Mouse (Mus musculus) gonadal fat pad, adult 2 months (tissue): ENCODE data around the gene Mpig6b. TPM values are rescaled to one million over a fixed set of nuclear protein-coding genes. Genes with fewer than 3 reads are reported as not detected.

Experiments
- DNase-seq: peaks from one replicate; pipeline ENCODE4 v3.0.0-alpha.2; 2012; ENCODE audit warnings: low read depth
- polyA plus RNA-seq: library from polyadenylated mRNA; depleted of rRNA; stranded (reverse); fragments of >200 nt; gene quantifications from 2 replicates; pipeline ENCODE4 v1.2.3, GENCODE M21; 2012

The Mpig6b gene
- polyA plus RNA-seq, 1 experiment = 1.5 TPM

- no peak for DNase-seq
These were observed 6.8 kb downstream of the Mpig6b start, which contains the start of gene Ddah2 for GRCm38 (mm10) chr17:35058911-35059892. Gene Ddah2, plus strand, starts transcription at chr17:35059035.

DNA sequence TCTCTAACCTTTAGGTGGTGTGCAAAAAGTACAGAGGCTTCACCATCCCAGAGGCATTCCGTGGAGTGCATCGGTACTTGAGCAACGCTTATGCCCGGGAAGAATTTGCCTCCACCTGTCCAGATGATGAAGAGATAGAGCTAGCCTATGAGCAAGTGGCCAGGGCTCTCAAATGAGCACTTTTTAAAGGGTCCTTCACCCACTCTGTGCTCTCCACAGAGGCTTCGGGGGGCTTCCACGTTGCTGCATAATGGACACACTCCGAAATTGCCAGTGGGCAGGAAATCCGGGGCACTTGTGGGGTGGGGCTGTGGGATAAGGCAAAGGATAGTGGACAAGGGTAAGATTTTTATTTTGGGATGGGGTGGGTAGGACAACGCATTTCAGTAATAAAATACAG lies 7.7 kb downstream of the Mpig6b start:
- DNase-seq = no peak

DNA sequence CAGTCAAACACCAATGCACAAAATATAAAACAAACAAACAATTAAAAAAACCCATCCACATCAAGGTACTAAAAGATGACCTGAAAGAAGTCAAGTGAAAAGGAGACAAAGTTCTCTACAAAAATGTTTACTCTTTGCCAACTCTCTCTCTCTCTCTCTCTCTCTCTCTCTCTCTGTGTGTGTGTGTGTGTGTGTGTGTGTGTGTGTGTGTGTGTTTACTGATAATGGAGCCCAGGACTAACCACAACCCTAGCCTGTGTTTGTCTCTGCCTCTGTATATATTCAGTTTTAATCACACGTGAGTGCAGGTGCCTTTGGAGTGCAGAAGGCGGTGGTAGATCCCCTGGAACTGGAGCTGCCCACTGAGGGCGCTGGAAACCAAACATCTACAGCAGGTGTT lies 8.9 kb downstream of the Mpig6b start:
- DNase-seq = no peak

- no peak for DNase-seq
These were observed 10.1 kb downstream of the Mpig6b start for GRCm38 (mm10) chr17:35055691-35056495.

DNA sequence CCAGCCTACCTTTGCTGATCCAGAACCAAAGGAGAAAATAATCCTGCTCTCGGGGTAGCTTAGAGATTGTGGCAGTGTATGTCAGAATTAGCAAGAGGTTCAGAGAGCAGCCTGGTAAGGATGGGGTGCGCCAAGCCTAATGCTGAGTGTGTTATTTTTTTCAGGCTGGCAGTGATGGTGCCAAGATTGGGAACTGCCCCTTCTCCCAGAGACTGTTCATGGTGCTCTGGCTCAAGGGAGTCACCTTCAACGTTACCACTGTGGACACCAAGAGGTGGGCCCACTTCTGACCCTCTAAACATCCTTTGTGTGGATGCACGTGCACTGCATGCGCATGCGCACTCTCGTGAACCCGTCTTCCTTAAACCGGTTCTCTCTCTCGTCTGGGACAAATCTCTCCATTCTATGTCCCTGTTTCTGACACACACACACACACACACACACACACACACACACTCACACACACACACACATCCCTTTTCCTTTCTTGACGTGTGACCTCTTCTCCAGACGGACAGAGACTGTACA lies 13.6 kb downstream of the Mpig6b start:
- DNase-seq = no peak

GRCm38 (mm10) chr17:35051156-35052086 lies 14.6 kb downstream of the Mpig6b start:
- DNase-seq = no peak

GRCm38 (mm10) chr17:35050126-35050750 lies 15.7 kb downstream of the Mpig6b start:
- DNase-seq = no peak

DNA sequence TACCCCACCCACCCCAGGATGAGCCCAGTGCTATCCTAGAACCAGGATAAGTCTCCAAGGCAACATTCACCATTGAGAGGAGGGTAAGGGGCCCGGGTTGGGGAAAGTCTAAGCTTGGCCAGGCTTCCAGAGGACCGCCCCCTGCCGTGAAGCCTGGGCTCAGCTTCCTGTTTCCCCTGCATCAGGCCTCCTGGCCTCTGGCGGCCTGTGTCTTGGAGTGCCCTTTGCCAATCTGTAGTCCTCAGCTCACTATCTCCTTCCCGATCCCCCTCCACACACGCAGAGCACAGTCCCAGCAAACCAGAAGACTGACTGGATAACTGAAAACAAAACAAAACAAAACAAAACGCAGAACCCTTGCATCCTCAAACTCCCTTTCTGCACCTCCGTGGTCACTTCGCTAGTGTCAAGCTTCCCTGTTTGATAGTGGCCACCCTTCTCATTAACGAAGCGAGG lies 16.4 kb downstream of the Mpig6b start, which contains the start of gene Clic1:
Clic1 (plus strand) TSS at position 406 of the 456 bp plus-strand sequence.
- no peak for DNase-seq

- DNase-seq = no peak
These were observed 17.0 kb downstream of the Mpig6b start for GRCm38 (mm10) chr17:35048932-35049440.

DNA sequence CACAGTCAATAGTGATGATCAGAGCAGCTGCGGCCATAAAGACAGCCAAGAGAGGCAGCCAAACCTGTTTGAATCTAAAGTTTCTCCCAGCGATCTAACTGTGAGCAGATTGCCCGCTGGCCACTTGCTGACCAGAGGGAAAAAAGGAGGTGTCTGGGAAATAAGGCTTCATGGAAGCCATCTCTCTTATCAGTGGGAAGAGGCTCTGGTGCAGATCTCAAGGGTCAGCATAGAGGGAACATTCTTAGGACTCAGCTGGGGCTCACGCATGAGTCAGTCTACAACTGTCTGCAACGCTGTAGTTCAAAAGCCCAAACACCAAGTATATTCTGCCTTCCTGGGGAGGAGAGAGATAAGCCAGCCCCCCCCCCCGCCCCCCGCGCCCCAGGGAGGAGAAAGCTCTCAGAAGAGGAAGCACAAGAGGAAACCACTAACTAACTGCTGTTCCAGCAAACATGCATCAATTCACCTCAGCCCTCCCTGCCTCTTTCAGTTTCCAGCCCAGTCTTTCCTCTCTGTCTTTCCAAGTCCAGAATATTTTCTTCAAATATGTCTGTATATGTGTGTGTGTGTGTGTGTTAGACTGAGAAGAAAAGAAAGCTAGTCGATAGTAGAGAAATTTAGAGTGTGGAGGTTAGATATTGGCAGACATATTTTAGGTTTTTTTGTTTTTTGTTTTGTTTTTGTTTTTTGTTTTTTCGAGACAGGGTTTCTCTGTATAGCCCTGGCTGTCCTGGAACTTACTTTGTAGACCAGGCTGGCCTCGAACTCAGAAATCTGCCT lies 17.6 kb downstream of the Mpig6b start:
- no peak for DNase-seq

DNA sequence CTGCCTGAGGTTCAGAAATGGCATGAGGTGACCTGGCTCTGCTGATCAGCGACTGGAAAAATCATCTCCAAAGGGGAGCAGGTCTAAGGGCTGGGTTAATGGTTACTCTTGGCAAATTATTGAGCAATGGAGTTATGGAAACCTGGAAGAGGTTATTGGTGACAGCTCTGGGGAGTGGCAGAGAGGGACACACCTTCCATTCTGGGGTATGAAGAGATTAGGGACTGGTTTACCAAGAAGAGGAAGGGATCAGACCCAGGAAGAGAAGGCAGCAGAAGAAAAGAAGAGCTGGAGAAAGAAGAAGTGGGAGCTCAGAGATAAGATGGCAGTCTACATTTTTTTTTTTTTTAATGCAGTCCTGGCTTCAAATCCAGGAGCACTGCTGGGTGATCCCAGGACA lies 18.3 kb downstream of the Mpig6b start:
- no peak for DNase-seq

- no peak for DNase-seq
These were observed 19.1 kb downstream of the Mpig6b start, which contains the start of gene Msh5 for GRCm38 (mm10) chr17:35046681-35047455. Gene Msh5, minus strand, starts transcription at chr17:35046745.

- no peak for DNase-seq
These were observed 19.9 kb downstream of the Mpig6b start for GRCm38 (mm10) chr17:35045807-35046680.

- DNase-seq = no peak
These were observed 20.8 kb downstream of the Mpig6b start for GRCm38 (mm10) chr17:35044904-35045806.

GRCm38 (mm10) chr17:35043794-35044193 lies 22.2 kb downstream of the Mpig6b start:
- no peak for DNase-seq

DNA sequence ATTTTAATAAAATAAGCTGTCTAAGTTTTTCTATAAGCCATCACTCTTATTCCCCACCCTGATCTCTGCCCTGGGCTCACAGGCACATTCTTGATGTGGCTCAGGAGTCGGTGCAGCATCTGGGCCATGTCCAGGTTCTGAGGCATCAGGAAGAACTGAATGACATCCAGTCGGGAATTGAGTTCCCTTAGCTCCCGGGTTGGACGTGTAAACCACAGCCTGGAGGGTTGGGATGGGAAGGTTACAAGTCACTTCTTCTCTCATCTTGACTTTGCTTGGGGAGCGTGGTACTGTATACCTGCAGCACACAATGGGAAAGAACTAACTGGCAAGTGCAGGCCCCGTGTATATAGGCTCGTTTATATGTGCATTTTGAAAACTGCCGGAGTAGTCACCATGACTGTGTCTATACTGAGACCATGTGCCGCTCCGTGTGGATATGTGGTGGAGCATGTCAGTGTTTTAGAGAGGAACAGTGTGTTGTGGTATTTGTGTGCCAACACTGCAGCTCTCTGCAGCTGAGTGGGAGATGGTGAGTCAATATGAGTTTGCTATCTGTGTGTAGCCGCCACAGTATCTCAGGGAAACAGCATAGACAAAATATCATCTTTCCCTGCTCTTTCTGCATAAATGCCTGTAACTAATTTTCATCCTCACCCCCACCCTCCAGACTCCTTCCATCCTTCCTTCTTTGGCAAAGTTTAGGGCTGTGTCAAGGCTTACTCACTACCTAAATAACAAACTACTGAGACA lies 26.7 kb downstream of the Mpig6b start:
- no peak for DNase-seq
